Mouse (Mus musculus) forebrain, postnatal 0 days (tissue): Measurements from ENCODE around the gene Npepps. TPM values are rescaled to one million over a fixed set of nuclear protein-coding genes. Genes with fewer than 3 reads are reported as not detected.

Experiments used
- ATAC-seq: fragments of 200-750 bp; cut with Nextera tagmentation; 2 replicates; pipeline ENCODE4 v1.8.0; 2017; ENCODE audit warnings: mild to moderate bottlenecking, moderate library complexity
- DNase-seq: peaks from one replicate; pipeline ENCODE4 v3.0.0-alpha.2; 2015
- H3K27ac ChIP-seq: fragments of 300-500 bp; sonication (generic); 2 replicates; pipeline ENCODE4 v1.5.1; 2014; ENCODE audit warnings: low read depth, mild to moderate bottlenecking, antibody characterized with exemption, low read length, moderate library complexity, mixed read lengths
- H3K27me3 ChIP-seq: fragments of 300-500 bp; sonication (generic); 2 replicates; pipeline ENCODE4 v1.6.1; 2014; ENCODE audit warnings: mild to moderate bottlenecking, low read length, mixed read lengths; ENCODE audit not compliant: insufficient read depth
- H3K36me3 ChIP-seq: fragments of 300-500 bp; sonication (generic); 2 replicates; pipeline ENCODE4 v1.6.1; 2014; ENCODE audit warnings: mild to moderate bottlenecking, moderate library complexity; ENCODE audit not compliant: insufficient read depth
- H3K4me1 ChIP-seq: fragments of 300-500 bp; sonication (generic); 2 replicates; pipeline ENCODE4 v1.6.1; 2014; ENCODE audit warnings: antibody characterized with exemption; ENCODE audit not compliant: insufficient read depth
- H3K4me2 ChIP-seq: fragments of 300-500 bp; sonication (generic); 2 replicates; pipeline ENCODE4 v1.6.1; 2014; ENCODE audit warnings: low read depth, mild to moderate bottlenecking, moderate library complexity
- H3K4me3 ChIP-seq: fragments of 300-500 bp; sonication (generic); 2 replicates; pipeline ENCODE4 v1.5.1; 2014; ENCODE audit warnings: low read depth, low read length, mixed read lengths
- H3K9ac ChIP-seq: fragments of 300-500 bp; sonication (generic); 2 replicates; pipeline ENCODE4 v1.6.1; 2014; ENCODE audit warnings: mild to moderate bottlenecking
- H3K9me3 ChIP-seq: fragments of 300-500 bp; sonication (generic); 2 replicates; pipeline ENCODE4 v1.6.1; 2016; ENCODE audit warnings: low read length
- CTCF ChIP-seq: sonication (generic); IDR thresholded peaks from 2 replicates; pipeline ENCODE4 v1.5.1; 2016; ENCODE audit warnings: antibody characterized with exemption, control low read depth, low read depth
- WGBS: fragments of 180-500 bp; shearing (Covaris S2); extraction: QIAGEN DNeasy Blood & Tissue Kit; methylation state at CpG from one replicate; pipeline ENCODE4 v1.1.7; 2014; 5-methylcytosine and 5-hydroxymethylcytosine counted together
- polyA plus RNA-seq: library from polyadenylated mRNA; unstranded; fragments of >200 nt; fragmentation: Nextera tagmentation; extraction: Ambion mirVana; gene quantifications from 2 replicates; pipeline ENCODE4 v1.2.1, GENCODE M21; 2015
- total RNA-seq: library from RNA; depleted of rRNA; stranded (reverse); fragments of >200 nt; gene quantifications from 2 replicates; pipeline ENCODE4 v1.2.3, GENCODE M21; 2014

The Npepps gene
- total and polyA plus RNA-seq, 2 experiments from 2014 or later, result 92.1 to 98.7 TPM

DNA sequence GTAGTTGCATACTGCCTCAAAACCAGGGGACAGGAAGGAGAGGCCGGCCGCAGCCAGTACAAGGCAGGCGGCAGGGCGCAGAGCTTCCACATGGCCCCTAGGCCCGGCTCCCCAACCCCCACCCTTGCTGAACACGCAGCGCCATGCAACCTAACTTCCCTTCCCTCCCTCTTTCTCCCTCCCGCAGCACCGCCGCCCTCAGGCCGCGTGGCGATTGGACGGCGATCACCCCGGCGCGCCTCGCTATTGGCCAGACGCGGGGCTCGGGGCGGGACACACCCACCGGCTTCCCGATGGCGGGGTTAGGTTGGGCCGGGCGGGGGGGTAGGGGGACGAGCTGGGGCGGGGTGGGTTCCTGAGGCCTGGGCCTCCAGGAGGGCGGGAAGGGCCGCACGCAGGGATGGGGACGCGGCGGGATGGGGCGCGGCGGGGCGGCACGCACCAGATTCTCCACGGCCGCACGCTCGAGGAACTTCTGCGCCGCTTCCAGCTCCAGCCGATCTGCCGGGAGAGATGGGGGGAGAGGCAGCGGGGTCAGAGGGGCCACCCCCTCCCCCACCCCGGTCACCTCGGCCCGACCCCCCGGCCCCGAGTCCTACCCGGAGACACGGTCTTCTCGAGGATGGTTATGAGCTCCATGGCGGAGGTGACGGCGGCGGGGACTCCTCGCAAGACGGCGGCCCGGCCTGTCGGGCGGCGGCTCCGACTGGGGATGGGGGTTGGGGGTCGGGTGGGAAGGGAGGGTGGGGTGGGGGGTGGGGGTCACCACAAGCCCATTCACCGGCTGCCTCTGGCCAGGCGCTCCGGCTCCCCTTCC is 93.3 kb downstream of the Npepps start:
- peak overlapping the region; percentile 82 for H3K9ac ChIP-seq
- peak overlapping the region; percentile 86 for H3K4me3 ChIP-seq
- peak overlapping the region; percentile 66 for H3K4me2 ChIP-seq
- H3K27me3 ChIP-seq, result no peaks in the 10 kb centered on the region
- no peaks in the 10 kb centered on the region for H3K9me3 ChIP-seq
- 2% methylated on average over 41 of the region's 74 CpGs for whole genome bisulfite sequencing
- DNase-seq (peak; percentile 93), ATAC-seq (peak; percentile 72)
- H3K27ac ChIP-seq, result peak overlapping the region; percentile 93
- no peaks in the 10 kb centered on the region for H3K4me1 ChIP-seq
- peaks cover 28% of the 10 kb centered on the region for H3K36me3 ChIP-seq
- TF ChIP-seq CTCF, result peak; percentile 8; the same call in 1 of the 2 replicates

GRCm38 (mm10) chr11:97185704-97186614 is 94.5 kb downstream of the Npepps start:
- WGBS, result 58% methylated on average over 5 of the region's 5 CpGs
- no peaks in the 10 kb centered on the region for H3K4me1 ChIP-seq
- H3K4me2 ChIP-seq, result peak overlapping the region; percentile 66
- no peaks in the 10 kb centered on the region for H3K9me3 ChIP-seq
- no peak overlapping the region for H3K9ac ChIP-seq
- no peaks in the 10 kb centered on the region for H3K27me3 ChIP-seq
- TF ChIP-seq CTCF, result no peak
- H3K27ac ChIP-seq, result no peak overlapping the region
- peaks cover 38% of the 10 kb centered on the region for H3K36me3 ChIP-seq
- ATAC-seq (no peak), DNase-seq (no peak)
- peak overlapping the region; percentile 86; the same call in 1 of the 2 replicates for H3K4me3 ChIP-seq

- WGBS, result 72% methylated on average over 5 of the region's 5 CpGs
- peaks cover 49% of the 10 kb centered on the region for H3K36me3 ChIP-seq
- H3K4me2 ChIP-seq, result no peak overlapping the region
Observed at GRCm38 (mm10) chr11:97184875-97185274, 95.6 kb downstream of the Npepps start.

DNA sequence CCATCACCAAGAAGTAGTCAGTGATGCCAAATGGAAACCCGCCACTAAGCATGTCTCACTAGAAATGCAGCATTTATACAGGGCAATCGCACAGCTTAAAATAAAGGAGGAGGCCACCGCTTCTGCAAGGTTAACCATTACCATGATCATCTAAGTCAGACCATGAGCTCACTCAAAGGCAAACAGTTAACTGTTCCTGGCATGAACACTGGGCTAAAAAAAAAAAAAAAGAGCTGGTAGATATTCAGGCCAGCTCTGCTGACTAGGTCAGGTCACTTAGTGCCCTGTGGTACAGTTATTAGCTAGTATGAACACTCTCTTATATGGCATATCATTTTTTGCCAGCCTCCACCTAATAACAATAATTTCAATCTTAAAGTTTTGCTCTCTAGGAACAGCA is 98.0 kb downstream of the Npepps start:
- no peak for ATAC-seq
- H3K4me1 ChIP-seq, result no peaks in the 10 kb centered on the region
- no peaks in the 10 kb centered on the region for H3K27me3 ChIP-seq
- no peak overlapping the region for H3K4me3 ChIP-seq
- H3K9me3 ChIP-seq, result no peaks in the 10 kb centered on the region
- H3K9ac ChIP-seq, result no peak overlapping the region
- peaks cover 70% of the 10 kb centered on the region for H3K36me3 ChIP-seq
- no peak overlapping the region for H3K27ac ChIP-seq
- 88% methylated on average over 3 of the region's 3 CpGs for whole genome bisulfite sequencing
- H3K4me2 ChIP-seq, result no peak overlapping the region
- no peak for TF ChIP-seq CTCF
- DNase-seq, result no peak

More at GRCm38 (mm10) chr11:97184875-97185274, 95.6 kb downstream of the Npepps start:
- no peak for DNase-seq
- Histone ChIP-seq H3K27me3 (no peaks in the 10 kb centered on the region), H3K9ac (no peak overlapping the region), H3K4me1 (no peaks in the 10 kb centered on the region), H3K4me3 (no peak overlapping the region), H3K27ac (no peak overlapping the region), H3K9me3 (no peaks in the 10 kb centered on the region)
- no peak for TF ChIP-seq CTCF
- ATAC-seq, result no peak

- WGBS, result 89% methylated on average over 5 of the region's 5 CpGs
- no peak overlapping the region for H3K27ac ChIP-seq
- ATAC-seq, result no peak
- no peak for DNase-seq
- H3K27me3 ChIP-seq, result no peaks in the 10 kb centered on the region
- H3K9ac ChIP-seq, result no peak overlapping the region
- H3K4me1 ChIP-seq, result no peaks in the 10 kb centered on the region
- H3K4me2 ChIP-seq, result no peak overlapping the region
- no peaks in the 10 kb centered on the region for H3K9me3 ChIP-seq
- H3K4me3 ChIP-seq, result no peak overlapping the region
- no peak for TF ChIP-seq CTCF
- peaks cover 79% of the 10 kb centered on the region for H3K36me3 ChIP-seq
Observed at GRCm38 (mm10) chr11:97181061-97181460, 99.4 kb downstream of the Npepps start.

DNA sequence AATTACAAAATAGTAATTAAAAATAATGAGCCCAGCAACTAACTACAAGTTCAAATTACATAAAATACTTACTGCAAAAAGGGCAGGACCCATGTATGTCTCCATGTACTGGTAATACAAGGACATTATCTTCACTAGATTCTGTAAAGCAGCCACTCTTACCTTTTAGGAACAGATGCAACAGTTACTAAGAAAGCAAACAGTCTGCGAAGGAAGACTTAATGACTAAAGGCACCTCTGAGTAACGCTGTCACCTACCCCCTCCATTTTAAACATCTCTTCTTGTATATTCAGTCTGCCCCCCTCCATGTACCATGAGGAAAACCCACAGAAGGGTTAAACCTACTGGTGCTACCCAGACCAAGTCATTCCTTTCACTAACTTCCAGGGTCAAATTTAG is 102.2 kb downstream of the Npepps start:
- H3K27me3 ChIP-seq, result no peaks in the 10 kb centered on the region
- no peak overlapping the region for H3K4me3 ChIP-seq
- no peaks in the 10 kb centered on the region for H3K9me3 ChIP-seq
- no peak for DNase-seq
- no peak overlapping the region for H3K4me2 ChIP-seq
- no peak for TF ChIP-seq CTCF
- WGBS, result 97% methylated on average over 2 of the region's 2 CpGs
- H3K27ac ChIP-seq, result no peak overlapping the region
- H3K4me1 ChIP-seq, result no peaks in the 10 kb centered on the region
- ATAC-seq, result no peak
- no peak overlapping the region for H3K9ac ChIP-seq
- peaks cover 89% of the 10 kb centered on the region for H3K36me3 ChIP-seq

DNA sequence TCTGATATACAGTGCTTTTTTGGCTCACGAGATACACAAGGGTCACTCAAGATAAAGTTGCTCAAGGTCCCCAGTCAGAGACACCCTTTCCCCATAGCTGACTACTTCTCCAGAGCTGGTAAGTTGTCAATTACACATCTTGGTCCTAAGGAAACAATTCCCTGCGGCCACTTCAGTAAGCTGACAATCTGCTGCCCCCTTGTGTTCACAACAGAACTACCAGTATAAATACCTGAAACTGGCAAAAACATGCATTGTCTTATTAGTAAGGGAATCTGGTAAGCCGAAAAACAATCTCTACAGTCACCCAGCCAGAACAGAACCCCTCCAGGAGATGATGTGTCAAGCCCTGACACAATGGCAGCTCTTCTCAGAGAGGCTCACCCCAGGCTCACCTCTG is 103.6 kb downstream of the Npepps start:
- ATAC-seq, result no peak
- Histone ChIP-seq H3K9me3 (no peaks in the 10 kb centered on the region), H3K4me2 (no peak overlapping the region), H3K27ac (no peak overlapping the region), H3K9ac (no peak overlapping the region), H3K4me3 (no peak overlapping the region), H3K27me3 (no peaks in the 10 kb centered on the region), H3K36me3 (peaks cover 89% of the 10 kb centered on the region), H3K4me1 (no peaks in the 10 kb centered on the region)
- peak; percentile 60 for DNase-seq
- peak; percentile 73 for TF ChIP-seq CTCF
- WGBS, result 42% methylated on average over 3 of the region's 3 CpGs
